In the genomic region with DNA sequence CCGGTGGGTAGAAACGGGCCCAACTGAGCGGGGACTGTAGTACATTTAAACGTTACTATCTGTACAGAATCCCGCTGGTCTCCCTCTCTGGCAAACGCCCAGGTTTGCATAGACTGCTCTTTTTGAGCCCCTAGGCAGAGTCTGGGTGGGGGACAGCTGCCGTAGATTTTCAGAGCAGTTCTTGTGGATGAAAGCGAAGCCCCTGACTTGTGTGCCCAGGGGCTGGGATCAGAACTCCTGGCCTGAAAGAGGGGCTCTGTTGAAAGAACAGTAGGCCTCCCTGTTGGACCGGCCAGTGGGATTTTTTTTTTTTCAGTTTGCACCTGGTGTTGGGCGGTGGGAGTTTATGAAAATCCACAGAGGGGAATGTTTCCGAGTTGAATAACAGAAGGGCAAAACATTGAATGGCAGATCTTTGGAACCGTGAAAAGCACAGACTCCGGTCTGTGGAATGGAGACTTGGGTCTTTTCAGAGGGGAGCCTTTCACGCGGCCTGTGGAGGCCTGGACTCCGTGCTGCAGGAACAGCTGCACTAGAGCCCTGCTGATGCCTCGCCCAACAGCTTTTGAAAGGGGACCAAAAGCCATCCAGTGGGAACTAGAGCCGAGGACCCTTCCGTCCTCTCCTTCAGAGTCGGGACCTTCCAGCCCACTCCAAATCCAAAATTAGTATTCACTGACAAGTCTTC, we compare ENCODE assay signal across 13 mouse cellular contexts.
DNase-seq lines count a peak whose midpoint lies in the region; ATAC-seq lines count a peak whose summit lies in the region.
"Had no signal": no experiment of that assay in that cellular context is flagged by ENCODE, and none has a peak within 500 bp of the region (broad histone marks: within the 10 kb centered on the region; RNA-seq: fewer than 3 reads in every experiment).

No protein-coding gene starts in this region.

- peak; percentile 66 for ATAC-seq in hindbrain, embryonic 15.5 days (ENCODE audit: low FRiP score, low read depth)
- ATAC-seq: intestine, embryonic 15.5 days; lung, postnatal 0 days had no signal

- H3K27me3 ChIP-seq in hindbrain, embryonic 15.5 days: no peaks in the 10 kb centered on the region
- H3K27me3 ChIP-seq in hindbrain, embryonic 10.5 days (ENCODE audit: insufficient read depth, poor library complexity, severe bottlenecking): no peaks in the 10 kb centered on the region
- H3K27me3 ChIP-seq: heart, embryonic 13.5 days; intestine, embryonic 15.5 days had no signal

- no peaks in the 10 kb centered on the region for H3K36me3 ChIP-seq in hindbrain, embryonic 15.5 days
- H3K36me3 ChIP-seq in hindbrain, embryonic 10.5 days: no peaks in the 10 kb centered on the region
- H3K36me3 ChIP-seq: heart, embryonic 13.5 days; intestine, embryonic 15.5 days had no signal

- H3K9ac ChIP-seq in hindbrain, embryonic 15.5 days: no peak overlapping the region
- H3K9ac ChIP-seq: heart, embryonic 13.5 days; intestine, embryonic 15.5 days had no signal

- 58% methylated on average over 20 of the region's 20 CpGs for WGBS in hindbrain, embryonic 15.5 days
- 83% methylated on average over 20 of the region's 20 CpGs for WGBS in hindbrain, embryonic 10.5 days

- DNase-seq in cerebellum, postnatal 10 days: peak; percentile 48 to 65
- no peak for DNase-seq in cerebellum, postnatal 36 days
- no peak for DNase-seq in hindbrain, embryonic 10.5 days (ENCODE audit: low spot score)
- peak; percentile 33 for DNase-seq in right cerebral cortex, postnatal 14 days
- DNase-seq in right cerebral cortex, postnatal 36 days (ENCODE audit: low spot score in 2 of 2): no peak
- DNase-seq in testis, postnatal 10 days (ENCODE audit: low spot score): no peak
- DNase-seq in kidney, adult 18-20 months: no peak
- DNase-seq: adrenal gland, postnatal 36 days; cerebellum, adult 11-12 months had no signal

- H3K4me1 ChIP-seq in hindbrain, embryonic 15.5 days (replicated peaks): no peaks in the 10 kb centered on the region
- H3K4me1 ChIP-seq in hindbrain, embryonic 10.5 days (replicated peaks): no peaks in the 10 kb centered on the region
- H3K4me1 ChIP-seq: heart, embryonic 13.5 days; intestine, embryonic 15.5 days had no signal

- H3K4me3 ChIP-seq in hindbrain, embryonic 15.5 days: no peak overlapping the region
- H3K4me3 ChIP-seq in hindbrain, embryonic 10.5 days: no peak overlapping the region
- H3K4me3 ChIP-seq: heart, embryonic 13.5 days; intestine, embryonic 15.5 days had no signal

- no peak overlapping the region for H3K27ac ChIP-seq in hindbrain, embryonic 15.5 days (replicated peaks)
- no peak overlapping the region for H3K27ac ChIP-seq in hindbrain, embryonic 10.5 days
- H3K27ac ChIP-seq: heart, embryonic 13.5 days; intestine, embryonic 15.5 days had no signal

- no peak overlapping the region for H3K4me2 ChIP-seq in hindbrain, embryonic 15.5 days
- H3K4me2 ChIP-seq: heart, embryonic 13.5 days; intestine, embryonic 15.5 days had no signal

- no peaks in the 10 kb centered on the region for H3K9me3 ChIP-seq in hindbrain, embryonic 15.5 days
- H3K9me3 ChIP-seq in hindbrain, embryonic 10.5 days: no peaks in the 10 kb centered on the region
- H3K9me3 ChIP-seq: heart, embryonic 13.5 days; intestine, embryonic 15.5 days had no signal

Comparison
In these comparisons a context has a peak if more than half of its experiments do, and no peak if none do; other contexts are left out.
1. DNase-seq: peak in cerebellum, postnatal 10 days (2 of 2) and right cerebral cortex, postnatal 14 days (single experiment); none in cerebellum, postnatal 36 days (0 of 2), hindbrain, embryonic 10.5 days (single experiment), right cerebral cortex, postnatal 36 days (0 of 2), testis, postnatal 10 days (single experiment) and kidney, adult 18-20 months (single experiment).